Mouse (Mus musculus): ENCODE data around the gene Gm44503. TPM values are rescaled to one million over a fixed set of nuclear protein-coding genes. Genes with fewer than 3 reads are reported as not detected.

Gene Gm44503
- total and polyA plus RNA-seq, 2 experiments from 2014 or later = not detected

DNA sequence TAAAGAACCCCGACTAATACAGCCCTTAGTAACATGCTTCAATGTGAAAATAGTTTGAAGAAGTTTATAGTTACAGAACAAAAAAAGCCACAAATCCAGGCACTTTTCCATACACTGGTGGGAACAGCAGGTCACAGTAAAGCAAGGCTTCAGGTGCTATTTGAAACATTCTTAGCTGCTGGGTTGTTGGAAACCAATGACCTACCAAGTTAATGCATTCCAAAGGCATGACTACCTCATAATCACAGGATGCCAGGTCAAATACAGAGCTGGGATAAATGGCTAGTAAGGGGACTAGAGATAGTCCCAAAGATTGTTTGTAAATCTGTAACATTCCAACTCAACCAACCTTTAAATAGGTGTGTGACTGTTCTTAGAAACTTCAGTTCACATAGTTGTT lies 16.6 kb downstream of the Gm44503 start:
- no peak for TF ChIP-seq CTCF (IDR thresholded peaks at IDR 0.05)
- no peaks in the 10 kb centered on the region for H3K4me1 ChIP-seq (ENCODE audit: insufficient read depth, low read length)
- H3K9ac ChIP-seq (replicated peaks; ENCODE audit: low read length, poor library complexity, severe bottlenecking) = no peak overlapping the region
- ATAC-seq (ENCODE audit: low FRiP score) (no peak), DNase-seq (ENCODE audit: low spot score) (no peak)
- no peaks in the 10 kb centered on the region for H3K36me3 ChIP-seq (ENCODE audit: insufficient read depth, low read length)
- no peaks in the 10 kb centered on the region for H3K27me3 ChIP-seq (ENCODE audit: insufficient read depth, low read length)
- H3K4me2 ChIP-seq (ENCODE audit: low read depth, low read length, poor library complexity, severe bottlenecking) = no peak overlapping the region
- H3K4me3 ChIP-seq (ENCODE audit: low read depth, low read length) = no peak overlapping the region
- 92% methylated on average over 1 of the region's 1 CpGs for WGBS
- H3K27ac ChIP-seq (ENCODE audit: low read depth, low read length) = no peak overlapping the region
- no peaks in the 10 kb centered on the region for H3K9me3 ChIP-seq (ENCODE audit: low read length)

DNA sequence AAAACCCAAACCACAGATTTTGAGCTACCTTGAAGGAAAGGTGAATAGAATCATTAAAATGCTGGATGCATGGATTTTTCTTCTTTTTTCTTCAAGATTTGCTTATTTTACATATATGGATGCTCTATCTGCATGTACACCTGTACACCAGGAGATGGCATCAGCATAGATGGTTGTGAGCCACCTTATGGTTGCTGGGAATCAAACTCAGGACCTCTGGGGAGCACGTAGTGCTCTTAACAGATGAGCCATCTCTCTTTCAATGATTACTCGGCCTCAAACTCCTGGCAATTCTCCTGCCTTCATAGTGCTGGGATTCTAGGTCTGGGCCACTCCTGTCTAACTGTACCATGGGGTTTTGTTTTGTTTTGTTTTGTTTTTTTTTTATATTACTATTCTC lies 24.4 kb downstream of the Gm44503 start:
- Histone ChIP-seq H3K27ac (ENCODE audit: low read depth, low read length) (no peak overlapping the region), H3K9me3 (ENCODE audit: low read length) (no peaks in the 10 kb centered on the region), H3K27me3 (ENCODE audit: insufficient read depth, low read length) (no peaks in the 10 kb centered on the region), H3K4me3 (ENCODE audit: low read depth, low read length) (no peak overlapping the region), H3K4me1 (ENCODE audit: insufficient read depth, low read length) (peaks cover 9% of the 10 kb centered on the region; the same call in 1 of the 2 replicates), H3K4me2 (ENCODE audit: low read depth, low read length, poor library complexity, severe bottlenecking) (no peak overlapping the region), H3K36me3 (ENCODE audit: insufficient read depth, low read length) (no peaks in the 10 kb centered on the region), H3K9ac (replicated peaks; ENCODE audit: low read length, poor library complexity, severe bottlenecking) (no peak overlapping the region)
- peak; percentile 34 for TF ChIP-seq CTCF (IDR thresholded peaks at IDR 0.05)
- ATAC-seq (ENCODE audit: low FRiP score) = no peak
- WGBS = 68% methylated on average over 2 of the region's 2 CpGs
- no peak for DNase-seq (ENCODE audit: low spot score)

GRCm38 (mm10) chr9:72985250-72986220 lies 26.9 kb downstream of the Gm44503 start, which contains the start of the genes Ccpg1os and Ccpg1:
TSS of gene Ccpg1os (minus strand) at chr9:72985382.
TSS of gene Ccpg1 (plus strand) at chr9:72985429.
- TF ChIP-seq CTCF (IDR thresholded peaks at IDR 0.05) = peak; percentile 46
- H3K27ac ChIP-seq (ENCODE audit: low read depth, low read length) = peak within 1 kb of the TSS; percentile 82
- peak within 1 kb of the TSS; percentile 67 for H3K4me3 ChIP-seq (ENCODE audit: low read depth, low read length)
- ATAC-seq (ENCODE audit: low FRiP score) (peak; percentile 98), DNase-seq (ENCODE audit: low spot score) (peak; percentile 98)
- H3K36me3 ChIP-seq (ENCODE audit: insufficient read depth, low read length) = no peaks in the 10 kb centered on the region
- peak within 1 kb of the TSS; percentile 71 for H3K9ac ChIP-seq (replicated peaks; ENCODE audit: low read length, poor library complexity, severe bottlenecking)
- under 1% methylated on average over 83 of the region's 88 CpGs for WGBS
- H3K9me3 ChIP-seq (ENCODE audit: low read length) = no peaks in the 10 kb centered on the region
- peaks cover 9% of the 10 kb centered on the region; the same call in 1 of the 2 replicates for H3K4me1 ChIP-seq (ENCODE audit: insufficient read depth, low read length)
- peak within 1 kb of the TSS; percentile 85 for H3K4me2 ChIP-seq (ENCODE audit: low read depth, low read length, poor library complexity, severe bottlenecking)
- H3K27me3 ChIP-seq (ENCODE audit: insufficient read depth, low read length) = no peaks in the 10 kb centered on the region

GRCm38 (mm10) chr9:72987703-72988102 lies 29.1 kb downstream of the Gm44503 start:
- DNase-seq (ENCODE audit: low spot score) (no peak), ATAC-seq (ENCODE audit: low FRiP score) (no peak)
- no peak for TF ChIP-seq CTCF (IDR thresholded peaks at IDR 0.05)
- H3K4me3 ChIP-seq (ENCODE audit: low read depth, low read length) = no peak overlapping the region
- no peaks in the 10 kb centered on the region for H3K27me3 ChIP-seq (ENCODE audit: insufficient read depth, low read length)
- H3K9ac ChIP-seq (replicated peaks; ENCODE audit: low read length, poor library complexity, severe bottlenecking) = no peak overlapping the region
- H3K27ac ChIP-seq (ENCODE audit: low read depth, low read length) = no peak overlapping the region
- no peaks in the 10 kb centered on the region for H3K9me3 ChIP-seq (ENCODE audit: low read length)
- 52% methylated on average over 3 of the region's 3 CpGs for WGBS
- peaks cover 9% of the 10 kb centered on the region; the same call in 1 of the 2 replicates for H3K4me1 ChIP-seq (ENCODE audit: insufficient read depth, low read length)
- no peak overlapping the region for H3K4me2 ChIP-seq (ENCODE audit: low read depth, low read length, poor library complexity, severe bottlenecking)
- no peaks in the 10 kb centered on the region for H3K36me3 ChIP-seq (ENCODE audit: insufficient read depth, low read length)

DNA sequence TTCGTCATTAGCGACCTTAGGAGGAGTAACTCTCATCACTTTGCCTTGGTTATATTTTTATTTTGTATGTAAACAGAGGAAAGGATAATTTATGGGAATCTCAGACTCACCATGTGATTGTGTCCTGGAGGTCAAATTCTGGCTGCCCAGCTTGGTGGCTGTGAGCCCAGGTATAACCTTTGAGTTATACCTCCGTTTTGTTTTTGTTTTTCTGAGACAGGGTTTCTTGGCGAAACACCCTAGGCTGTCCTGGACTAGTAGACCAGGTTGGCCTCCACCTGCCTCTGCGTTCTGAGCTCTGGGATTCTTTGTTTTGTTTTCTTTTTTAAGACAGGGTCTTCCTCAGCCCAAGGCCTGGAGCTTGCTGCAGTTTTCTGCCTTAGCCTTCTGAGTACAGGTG lies 30.1 kb downstream of the Gm44503 start:
- no peak overlapping the region for H3K27ac ChIP-seq (ENCODE audit: low read depth, low read length)
- no peak overlapping the region for H3K4me3 ChIP-seq (ENCODE audit: low read depth, low read length)
- H3K36me3 ChIP-seq (ENCODE audit: insufficient read depth, low read length) = no peaks in the 10 kb centered on the region
- no peak overlapping the region for H3K9ac ChIP-seq (replicated peaks; ENCODE audit: low read length, poor library complexity, severe bottlenecking)
- 84% methylated on average over 5 of the region's 5 CpGs for WGBS
- no peak for DNase-seq (ENCODE audit: low spot score)
- ATAC-seq (ENCODE audit: low FRiP score) = no peak
- no peaks in the 10 kb centered on the region for H3K27me3 ChIP-seq (ENCODE audit: insufficient read depth, low read length)
- TF ChIP-seq CTCF (IDR thresholded peaks at IDR 0.05) = no peak
- no peak overlapping the region for H3K4me2 ChIP-seq (ENCODE audit: low read depth, low read length, poor library complexity, severe bottlenecking)
- peaks cover 9% of the 10 kb centered on the region; the same call in 1 of the 2 replicates for H3K4me1 ChIP-seq (ENCODE audit: insufficient read depth, low read length)
- no peaks in the 10 kb centered on the region for H3K9me3 ChIP-seq (ENCODE audit: low read length)

DNA sequence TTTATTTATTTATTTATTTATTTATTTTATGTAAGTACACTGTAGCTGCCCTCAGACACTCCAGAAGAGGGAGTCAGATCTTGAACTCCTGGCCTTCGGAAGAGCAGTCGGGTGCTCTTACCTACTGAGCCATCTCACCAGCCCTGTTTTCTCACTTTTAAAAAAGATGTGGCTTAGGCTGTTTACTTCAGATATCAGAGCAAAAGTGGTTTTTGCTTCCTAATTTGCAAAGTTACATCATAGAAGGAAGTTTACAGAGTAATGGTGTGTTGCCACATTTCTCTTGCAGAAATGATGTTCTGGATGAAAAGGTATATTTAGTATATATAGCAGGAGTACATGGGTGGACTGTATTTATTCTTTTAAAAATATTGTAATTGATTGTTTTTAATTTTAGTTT lies 32.8 kb downstream of the Gm44503 start:
- peaks cover 2% of the 10 kb centered on the region; the same call in 1 of the 2 replicates for H3K4me1 ChIP-seq (ENCODE audit: insufficient read depth, low read length)
- 97% methylated on average over 2 of the region's 2 CpGs for WGBS
- ATAC-seq (ENCODE audit: low FRiP score) (no peak), DNase-seq (ENCODE audit: low spot score) (no peak)
- TF ChIP-seq CTCF (IDR thresholded peaks at IDR 0.05) = no peak
- no peaks in the 10 kb centered on the region for H3K9me3 ChIP-seq (ENCODE audit: low read length)
- H3K36me3 ChIP-seq (ENCODE audit: insufficient read depth, low read length) = no peaks in the 10 kb centered on the region
- no peak overlapping the region for H3K9ac ChIP-seq (replicated peaks; ENCODE audit: low read length, poor library complexity, severe bottlenecking)
- no peak overlapping the region for H3K27ac ChIP-seq (ENCODE audit: low read depth, low read length)
- H3K27me3 ChIP-seq (ENCODE audit: insufficient read depth, low read length) = no peaks in the 10 kb centered on the region
- no peak overlapping the region for H3K4me3 ChIP-seq (ENCODE audit: low read depth, low read length)
- H3K4me2 ChIP-seq (ENCODE audit: low read depth, low read length, poor library complexity, severe bottlenecking) = no peak overlapping the region
